ENCODE assay signal across 9 mouse cellular contexts in the genomic region with DNA sequence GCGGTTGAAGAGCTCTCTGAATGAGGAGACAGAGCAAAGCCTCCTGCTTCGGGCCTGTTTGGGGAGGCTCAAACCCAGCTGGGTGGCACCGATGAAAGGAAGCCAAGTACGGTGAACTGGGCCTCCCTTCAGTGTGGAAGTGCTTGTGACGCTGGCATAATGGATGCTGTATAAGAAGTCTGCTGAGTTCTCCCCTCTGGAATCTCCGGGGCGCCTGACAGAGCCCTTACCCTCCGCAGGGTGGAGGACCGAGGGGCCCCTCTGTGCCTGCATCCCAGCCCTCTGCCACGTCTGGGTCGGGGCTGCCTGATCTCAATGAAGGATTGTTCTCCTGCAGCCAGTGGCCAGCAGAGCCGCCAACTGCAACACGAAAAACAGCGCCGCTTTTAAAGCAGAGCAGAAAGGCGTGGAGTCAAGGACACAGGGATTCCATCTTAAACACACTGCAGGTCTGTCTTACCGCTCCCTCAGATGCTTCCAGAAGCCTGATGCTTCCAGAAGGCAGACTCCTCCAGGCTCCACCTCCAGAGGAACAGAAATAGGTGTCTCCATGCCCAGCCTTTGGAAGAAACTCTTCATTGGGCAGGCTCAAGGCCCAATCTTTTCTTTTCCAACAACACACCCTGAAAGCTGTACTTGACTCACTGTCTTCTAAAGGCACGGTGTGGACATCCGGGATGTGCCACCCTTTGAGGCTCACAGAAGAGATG.
DNase-seq lines count a peak whose midpoint lies in the region; ATAC-seq and TF ChIP-seq lines count a peak whose summit lies in the region.
"Had no signal": no experiment of that assay in that cellular context is flagged by ENCODE, and none has a peak within 500 bp of the region (broad histone marks: within the 10 kb centered on the region; RNA-seq: fewer than 3 reads in every experiment).

No protein-coding gene starts in this region.

- H3K36me3 ChIP-seq in heart, embryonic 16.5 days (ENCODE audit: control insufficient read depth, insufficient read depth) = no peaks in the 10 kb centered on the region
- no peaks in the 10 kb centered on the region for H3K36me3 ChIP-seq in heart, adult 2 months (ENCODE audit: control insufficient read depth, insufficient read depth, low read length)
- H3K36me3 ChIP-seq in neural tube, embryonic 12.5 days = no peaks in the 10 kb centered on the region
- H3K36me3 ChIP-seq: G1E had no signal

- no peaks in the 10 kb centered on the region for H3K9me3 ChIP-seq in heart, embryonic 16.5 days (replicated peaks; ENCODE audit: control insufficient read depth, low read length)
- H3K9me3 ChIP-seq in neural tube, embryonic 12.5 days = no peaks in the 10 kb centered on the region
- H3K9me3 ChIP-seq: G1E had no signal

- WGBS in heart, embryonic 16.5 days = 34% methylated on average over 19 of the region's 19 CpGs
- 67% methylated on average over 19 of the region's 19 CpGs for WGBS in heart, adult 2 months
- 31% methylated on average over 19 of the region's 19 CpGs for WGBS in neural tube, embryonic 12.5 days

- H3K27me3 ChIP-seq in heart, embryonic 16.5 days (ENCODE audit: control insufficient read depth, insufficient read depth, low read length) = no peaks in the 10 kb centered on the region
- H3K27me3 ChIP-seq in heart, adult 2 months (ENCODE audit: control insufficient read depth, insufficient read depth, low read length) = no peaks in the 10 kb centered on the region
- no peaks in the 10 kb centered on the region for H3K27me3 ChIP-seq in neural tube, embryonic 12.5 days (replicated peaks)

- 0 out of 2 replicates have a peak, but pooled peaks have one; percentile 41 for ATAC-seq in heart, embryonic 16.5 days (replicated peaks; ENCODE audit: extremely low read depth, insufficient read depth, low FRiP score)
- ATAC-seq in neural tube, embryonic 12.5 days (ENCODE audit: low FRiP score, low read depth) = peak; percentile 76

- H3K9ac ChIP-seq in heart, embryonic 16.5 days (ENCODE audit: low read length) = no peak overlapping the region
- H3K9ac ChIP-seq in heart, adult 2 months (ENCODE audit: low read depth, low read length) = no peak overlapping the region
- H3K9ac ChIP-seq in neural tube, embryonic 12.5 days = no peak overlapping the region

- no peaks in the 10 kb centered on the region for H3K4me1 ChIP-seq in heart, embryonic 16.5 days (ENCODE audit: control insufficient read depth, insufficient read depth, low read length)
- no peaks in the 10 kb centered on the region for H3K4me1 ChIP-seq in heart, adult 2 months (ENCODE audit: control insufficient read depth, insufficient read depth, low read length)
- peaks cover 32% of the 10 kb centered on the region for H3K4me1 ChIP-seq in neural tube, embryonic 12.5 days

- TF ChIP-seq CTCF in heart, adult 2 months (IDR thresholded peaks at IDR 0.05) = no peak

- H3K79me2 ChIP-seq in heart, adult 2 months (replicated peaks; ENCODE audit: control insufficient read depth, insufficient read depth, low read length) = no peaks in the 10 kb centered on the region

- H3K27ac ChIP-seq in heart, embryonic 16.5 days (ENCODE audit: low read length) = no peak overlapping the region
- no peak overlapping the region for H3K27ac ChIP-seq in heart, adult 2 months
- no peak overlapping the region for H3K27ac ChIP-seq in neural tube, embryonic 12.5 days

- intact Hi-C loops in heart, adult 2 months (cut with DNase I) = no loop called here

- peak overlapping the region; percentile 31; the same call in 1 of the 2 replicates for H3K4me2 ChIP-seq in heart, embryonic 16.5 days (ENCODE audit: low read depth, low read length)
- peak overlapping the region; percentile 40 for H3K4me2 ChIP-seq in neural tube, embryonic 12.5 days (replicated peaks)

- no peak for TF ChIP-seq POLR2A in heart, adult 2 months (IDR thresholded peaks at IDR 0.05; ENCODE audit: insufficient read depth, low read depth, low read length)

- no peak overlapping the region for H3K4me3 ChIP-seq in heart, embryonic 16.5 days (ENCODE audit: low read length)
- no peak overlapping the region for H3K4me3 ChIP-seq in heart, adult 2 months
- H3K4me3 ChIP-seq in neural tube, embryonic 12.5 days = no peak overlapping the region

- no peak for DNase-seq in heart, adult 2 months
- DNase-seq in fibroblast of lung, adult 2 months (ENCODE audit: low read depth) = peak; percentile 32
- peak; percentile 8 to 24 for DNase-seq in layer of hippocampus, postnatal 36 days
- DNase-seq in adrenal gland, adult 18-20 months (ENCODE audit: low spot score in 2 of 2) = no peak
- DNase-seq in cerebellum, adult 18-20 months = no peak
- no peak for DNase-seq in kidney, adult 11 months

- TF ChIP-seq EP300 in heart, adult 2 months (IDR thresholded peaks at IDR 0.05; ENCODE audit: insufficient read depth, low read depth, low read length) = no peak

Comparison
In these comparisons a context has a peak if more than half of its experiments do, and no peak if none do; other contexts are left out.
1. DNase-seq: peak in fibroblast of lung, adult 2 months (single experiment) and layer of hippocampus, postnatal 36 days (2 of 2); none in heart, adult 2 months (0 of 2), adrenal gland, adult 18-20 months (0 of 2), cerebellum, adult 18-20 months (0 of 2) and kidney, adult 11 months (single experiment).